Mouse (Mus musculus) erythroblast, embryonic 14.5 days (primary cell): Measurements from ENCODE around the gene Cpne1. TPM values are rescaled to one million over a fixed set of nuclear protein-coding genes. Genes with fewer than 3 reads are reported as not detected.
A peak's percentile ranks its signal among the peaks of the same experiment; 100 is the strongest.
"Not testable (repeated sequence)": the region's sequence is repeated elsewhere in the genome, so short reads cannot be mapped to it uniquely, and the experiment has no call there.

Experiments used
- H3K27me3 ChIP-seq: 2 replicates; pipeline ENCODE4 v1.6.1; 2012; ENCODE audit warnings: inconsistent platforms; ENCODE audit not compliant: control insufficient read depth
- H3K36me3 ChIP-seq: 2 replicates; pipeline ENCODE4 v1.6.1; 2012; ENCODE audit warnings: mild to moderate bottlenecking, inconsistent platforms; ENCODE audit not compliant: control insufficient read depth
- H3K4me1 ChIP-seq: 2 replicates; pipeline ENCODE4 v1.6.1; 2012; ENCODE audit warnings: inconsistent platforms; ENCODE audit not compliant: control insufficient read depth
- H3K4me3 ChIP-seq: replicated peaks from 2 replicates; pipeline ENCODE3; 2012; ENCODE audit warnings: moderate library complexity, mild to moderate bottlenecking, inconsistent platforms
- H3K9me3 ChIP-seq: 2 replicates; pipeline ENCODE4 v1.6.1; 2012; ENCODE audit warnings: low read length, inconsistent platforms, mixed read lengths; ENCODE audit not compliant: control insufficient read depth
- GATA1 ChIP-seq: IDR thresholded peaks from 2 replicates; pipeline ENCODE4 v1.6.1; 2012; ENCODE audit warnings: low read length, inconsistent platforms, mixed read lengths
- TAL1 ChIP-seq: IDR thresholded peaks from 3 replicates; pipeline ENCODE4 v1.6.1; 2012; ENCODE audit warnings: low read length, inconsistent platforms, mixed read lengths
- polyA plus RNA-seq: library from polyadenylated mRNA; stranded (reverse); fragments of >175 nt; gene quantifications from 2 replicates; pipeline ENCODE4 v1.2.3, GENCODE M21; 2012

Cpne1 gene
- polyA plus RNA-seq, 1 experiment: 1.1 TPM

DNA sequence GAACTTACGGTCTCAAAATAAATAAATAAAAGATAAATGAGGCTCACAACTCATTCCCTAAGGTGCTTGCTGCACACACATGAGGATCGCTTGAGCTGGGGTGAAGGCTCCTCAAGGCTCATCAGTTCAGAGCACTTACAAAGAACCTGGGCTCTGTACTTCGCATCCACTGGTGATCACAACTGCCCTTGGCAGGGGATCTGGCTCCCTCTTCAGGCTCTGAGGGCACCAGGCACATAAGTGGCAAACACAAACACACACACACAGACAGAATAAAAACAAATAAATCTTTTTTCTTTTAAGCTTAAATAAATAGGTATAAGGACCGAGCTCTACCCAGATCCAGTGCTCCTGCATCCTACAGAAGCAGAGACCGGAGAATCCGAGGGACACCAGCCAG lies 23.9 kb upstream of the Cpne1 start:
- TF ChIP-seq GATA1 (no peak), TAL1 (no peak)
- Histone ChIP-seq H3K4me1 (peaks cover 2% of the 10 kb centered on the region; the same call in 1 of the 2 replicates), H3K36me3 (peaks cover 69% of the 10 kb centered on the region), H3K4me3 (no peak overlapping the region), H3K27me3 (no peaks in the 10 kb centered on the region), H3K9me3 (no peaks in the 10 kb centered on the region)

DNA sequence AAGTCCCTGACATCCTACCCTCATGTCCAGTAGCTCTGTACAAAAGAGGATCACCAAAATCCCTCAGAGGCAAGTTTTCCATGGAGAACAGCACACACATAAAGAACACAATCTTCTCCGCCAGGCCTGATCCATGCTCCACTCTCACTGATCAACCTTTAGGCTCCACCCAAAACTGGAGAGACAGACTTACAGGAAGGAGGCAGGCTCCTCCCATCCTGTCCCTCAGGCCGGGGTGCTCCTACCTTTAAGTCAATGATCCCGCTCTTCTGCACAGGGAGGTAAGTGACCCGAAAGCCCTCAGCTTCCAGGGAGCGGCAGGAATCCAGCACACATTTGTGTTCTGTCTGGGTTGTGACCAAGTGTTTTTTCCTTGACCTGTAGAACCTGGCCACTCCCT lies 22.4 kb upstream of the Cpne1 start:
- Histone ChIP-seq H3K9me3 (no peaks in the 10 kb centered on the region), H3K27me3 (no peaks in the 10 kb centered on the region), H3K4me3 (no peak overlapping the region), H3K4me1 (peaks cover 2% of the 10 kb centered on the region; the same call in 1 of the 2 replicates), H3K36me3 (peaks cover 58% of the 10 kb centered on the region)
- TF ChIP-seq GATA1: no peak
- TF ChIP-seq TAL1: no peak

DNA sequence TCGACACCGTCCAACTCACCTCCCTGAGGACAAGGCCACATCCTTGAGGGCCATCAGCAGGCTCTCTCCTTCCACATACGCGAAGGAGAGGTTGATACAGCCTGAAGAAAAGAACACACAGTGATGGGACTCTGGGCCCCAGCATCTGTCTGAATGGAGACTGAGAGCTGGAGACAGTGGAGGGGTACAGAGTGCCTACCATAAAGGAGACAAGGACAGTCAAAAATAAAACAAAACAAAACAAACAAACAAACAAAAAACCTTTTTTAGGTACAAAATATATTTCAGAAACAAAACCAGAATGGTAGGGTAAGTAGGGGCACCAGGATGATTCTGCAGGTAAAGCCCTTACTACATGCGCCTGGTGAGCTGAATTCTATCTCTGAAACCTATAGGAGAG lies 15.2 kb upstream of the Cpne1 start, which contains the start of gene Gm28036:
Gene Gm28036 (minus strand): TSS at position 101 of the 400 bp plus-strand sequence.
- no peaks in the 10 kb centered on the region for H3K27me3 ChIP-seq

DNA sequence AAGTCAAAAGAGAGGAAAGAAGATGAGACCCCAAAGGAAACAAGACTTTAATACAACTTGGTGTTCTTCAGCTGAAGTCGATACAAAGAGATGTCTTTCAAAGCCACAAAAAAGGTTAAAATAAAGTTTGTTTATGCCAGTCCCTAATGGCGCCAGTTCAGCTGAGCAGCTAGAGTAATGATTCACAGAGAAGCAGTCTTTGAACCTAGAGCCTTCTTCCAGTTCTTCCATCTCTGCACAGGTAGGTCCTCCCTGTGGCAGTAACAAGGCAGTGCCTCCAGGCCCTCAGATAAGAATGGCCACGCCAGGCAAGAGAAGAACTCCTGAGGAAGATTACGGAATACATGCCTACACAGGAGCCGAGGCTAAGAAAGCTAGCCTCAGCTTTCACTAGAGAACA lies 12.0 kb upstream of the Cpne1 start:
- no peak for TF ChIP-seq TAL1
- TF ChIP-seq GATA1: no peak
- Histone ChIP-seq H3K9me3 (no peaks in the 10 kb centered on the region), H3K4me3 (no peak overlapping the region), H3K27me3 (no peaks in the 10 kb centered on the region), H3K4me1 (peaks cover 2% of the 10 kb centered on the region; the same call in 1 of the 2 replicates), H3K36me3 (peaks cover 63% of the 10 kb centered on the region)

More for the DNA sequence above, 15.2 kb upstream of the Cpne1 start, which contains the start of gene Gm28036:
- Histone ChIP-seq H3K36me3 (peaks cover 80% of the 10 kb centered on the region), H3K4me1 (no peaks in the 10 kb centered on the region), H3K9me3 (no peaks in the 10 kb centered on the region), H3K4me3 (no peak within 1 kb of the TSS)
- no peak for TF ChIP-seq GATA1
- TF ChIP-seq TAL1: no peak

- TF ChIP-seq GATA1 (no peak), TAL1 (no peak)
- Histone ChIP-seq H3K27me3 (no peaks in the 10 kb centered on the region), H3K4me1 (peaks cover 2% of the 10 kb centered on the region; the same call in 1 of the 2 replicates), H3K9me3 (no peaks in the 10 kb centered on the region), H3K4me3 (no peak overlapping the region), H3K36me3 (peaks cover 25% of the 10 kb centered on the region)
These were observed 7.8 kb upstream of the Cpne1 start for GRCm38 (mm10) chr2:156119566-156119965.

DNA sequence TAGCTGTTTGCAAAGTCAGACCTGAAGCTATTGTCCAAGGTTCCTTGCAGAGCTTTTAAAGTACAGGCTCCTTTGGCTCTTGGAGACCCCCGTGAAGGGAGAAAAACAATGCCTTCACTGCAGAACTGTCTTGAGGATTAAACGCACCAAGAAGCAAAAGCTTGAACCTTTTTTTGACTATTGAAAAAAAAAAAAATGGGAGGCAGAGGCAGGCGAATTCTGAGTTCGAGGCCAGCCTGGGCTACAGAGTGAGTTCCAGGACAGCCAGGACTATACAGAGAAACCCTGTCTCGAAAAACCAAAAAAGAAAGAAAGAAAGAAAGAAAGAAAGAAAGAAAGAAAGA lies 287 bp upstream of the Cpne1 start:
- peak overlapping the region; percentile 97 for H3K4me3 ChIP-seq
- H3K27me3 ChIP-seq, H3K36me3 ChIP-seq, H3K9me3 ChIP-seq: not testable (repeated sequence)
- peaks cover 36% of the 10 kb centered on the region for H3K4me1 ChIP-seq

DNA sequence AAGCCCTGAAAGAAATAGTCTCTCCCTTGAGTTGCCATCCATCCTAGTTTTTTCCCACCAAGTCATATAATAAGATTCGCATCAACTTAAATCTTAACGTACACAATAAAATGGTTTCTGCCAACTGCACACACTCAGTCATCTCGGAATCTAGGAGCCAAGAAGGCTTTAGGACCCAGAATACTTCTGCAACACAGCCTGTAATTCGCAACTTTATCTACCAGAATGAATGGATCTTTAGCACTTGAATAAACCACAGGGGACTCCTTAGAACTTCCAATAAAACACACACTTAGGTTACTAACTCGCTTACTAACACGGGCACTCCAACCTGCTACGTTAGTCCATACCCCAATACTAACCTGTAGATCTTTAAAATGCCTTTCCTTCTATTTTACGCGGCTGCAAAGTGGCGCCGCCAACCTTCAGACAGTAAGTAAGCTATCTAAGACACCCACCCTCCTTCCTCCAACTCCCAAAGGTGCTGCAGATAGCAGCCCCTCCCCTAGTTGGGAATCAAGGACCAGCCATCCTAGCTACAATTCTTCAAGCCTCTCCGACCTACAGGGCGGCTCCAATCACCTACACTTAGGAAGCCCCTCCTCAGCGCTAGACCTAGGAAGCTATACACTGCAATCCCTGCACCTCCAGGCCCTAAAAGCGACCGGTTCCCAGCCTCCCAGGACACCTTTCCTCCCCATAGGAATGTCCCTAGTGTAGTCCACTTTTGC lies 973 bp downstream of the Cpne1 start:
- Histone ChIP-seq H3K36me3 (peaks cover 18% of the 10 kb centered on the region), H3K9me3 (no peaks in the 10 kb centered on the region), H3K4me3 (peak overlapping the region; percentile 97), H3K4me1 (peaks cover 38% of the 10 kb centered on the region), H3K27me3 (no peaks in the 10 kb centered on the region)
- no peak for TF ChIP-seq GATA1
- no peak for TF ChIP-seq TAL1

DNA sequence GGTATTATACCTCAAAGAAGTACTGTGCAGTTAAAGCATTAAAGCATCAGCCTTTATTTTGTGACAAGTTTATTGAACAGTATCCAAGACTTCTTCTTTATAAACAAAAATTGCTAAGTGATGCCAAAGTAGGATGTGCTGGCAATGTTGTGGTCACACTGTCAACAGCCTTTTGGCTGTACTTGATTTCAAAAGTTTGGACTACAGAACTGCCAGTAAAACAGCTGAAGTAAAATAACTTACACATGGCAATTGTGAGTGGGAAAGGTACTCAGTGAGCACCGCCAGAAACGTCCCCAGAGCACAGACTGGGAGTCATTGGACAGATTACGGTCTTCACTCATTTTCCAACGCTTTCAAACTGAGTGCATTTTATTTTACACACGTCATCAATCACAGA lies 19.8 kb downstream of the Cpne1 start:
- H3K27me3 ChIP-seq: no peaks in the 10 kb centered on the region
- H3K9me3 ChIP-seq: no peaks in the 10 kb centered on the region
- TF ChIP-seq TAL1 (no peak), GATA1 (no peak)
- no peaks in the 10 kb centered on the region; the same call in 1 of the 2 replicates for H3K4me1 ChIP-seq
- peaks cover 75% of the 10 kb centered on the region for H3K36me3 ChIP-seq
- no peak overlapping the region for H3K4me3 ChIP-seq

- no peak overlapping the region for H3K4me3 ChIP-seq
- no peaks in the 10 kb centered on the region for H3K9me3 ChIP-seq
- peaks cover 1% of the 10 kb centered on the region for H3K4me1 ChIP-seq
- no peaks in the 10 kb centered on the region for H3K27me3 ChIP-seq
- peaks cover 55% of the 10 kb centered on the region for H3K36me3 ChIP-seq
- TF ChIP-seq GATA1 (no peak), TAL1 (no peak)
These were observed 22.0 kb downstream of the Cpne1 start for GRCm38 (mm10) chr2:156089799-156090198.
